Mouse (Mus musculus) cerebellum, postnatal 10 days (tissue): ENCODE results near the gene Gls2.
"Not testable (repeated sequence)": the region's sequence is repeated elsewhere in the genome, so short reads cannot be mapped to it uniquely, and the experiment has no call there.

Experiments
- DNase-seq, 2 experiments: peaks; one replicate each; pipeline ENCODE4 v3.0.0; 2021; ENCODE audit warnings: mixed read lengths in 2 of 2

Gene Gls2

DNA sequence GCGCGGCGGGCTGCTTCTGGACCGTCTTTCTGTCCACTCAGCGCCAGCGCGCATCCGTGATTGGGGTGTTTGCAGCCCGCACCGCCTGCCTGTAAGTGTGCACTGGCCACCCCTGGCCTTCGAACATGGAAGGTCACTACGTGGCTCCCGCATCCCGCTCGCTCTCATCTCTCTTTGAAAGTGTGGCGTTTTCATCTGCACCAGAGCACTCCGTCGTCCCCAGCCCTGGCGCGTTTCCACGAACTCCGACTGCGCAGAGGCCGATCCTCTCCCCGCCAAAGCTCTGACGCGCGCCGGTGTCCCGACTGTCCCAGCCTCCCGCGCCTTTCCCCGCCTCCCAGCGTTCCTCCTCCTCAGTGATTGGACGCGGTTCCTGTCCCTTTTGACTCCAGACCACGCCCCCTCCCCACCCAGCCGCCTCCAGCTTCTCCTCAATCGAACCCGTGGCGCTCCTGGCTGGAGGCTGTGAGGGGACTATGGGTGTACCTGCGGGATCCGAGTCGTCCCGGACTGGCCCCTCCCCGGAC lies at the start of gene Gls2:
Gene Gls2 (plus strand): TSS at position 434 of the 527 bp plus-strand sequence.
- peak; percentile 100 for DNase-seq

- DNase-seq, result no peak
These were observed 49.3 kb upstream of the Gls2 start for GRCm38 (mm10) chr10:128144961-128145360.

GRCm38 (mm10) chr10:128148789-128149365 lies 45.4 kb upstream of the Gls2 start:
- no peak for DNase-seq

DNA sequence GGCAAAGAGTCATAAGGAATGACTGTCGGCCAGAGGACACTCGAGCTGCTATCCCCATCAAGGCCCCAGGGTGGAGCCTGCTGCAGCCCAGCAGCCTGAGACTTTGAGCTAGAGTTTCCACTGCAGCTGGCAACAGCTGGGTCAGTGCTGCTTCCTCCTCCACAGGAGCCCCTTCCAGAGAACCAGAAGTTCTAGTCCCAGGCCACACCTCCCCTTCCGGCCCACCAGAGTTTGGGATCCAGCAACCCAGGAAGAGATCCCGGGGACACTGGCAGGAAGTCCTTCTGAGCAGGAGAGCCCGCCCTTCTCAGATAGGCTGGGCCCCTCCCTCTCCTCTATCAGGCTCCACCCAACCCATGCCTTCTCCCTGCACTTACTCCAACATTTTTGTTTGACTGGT lies 44.7 kb upstream of the Gls2 start:
- peak in 1 of 2 experiments; percentile 18 for DNase-seq

- DNase-seq, result peak in 1 of 2 experiments; percentile 48
These were observed 43.3 kb upstream of the Gls2 start for GRCm38 (mm10) chr10:128150941-128151340.

GRCm38 (mm10) chr10:128153978-128154377 lies 40.3 kb upstream of the Gls2 start:
- no peak for DNase-seq

DNA sequence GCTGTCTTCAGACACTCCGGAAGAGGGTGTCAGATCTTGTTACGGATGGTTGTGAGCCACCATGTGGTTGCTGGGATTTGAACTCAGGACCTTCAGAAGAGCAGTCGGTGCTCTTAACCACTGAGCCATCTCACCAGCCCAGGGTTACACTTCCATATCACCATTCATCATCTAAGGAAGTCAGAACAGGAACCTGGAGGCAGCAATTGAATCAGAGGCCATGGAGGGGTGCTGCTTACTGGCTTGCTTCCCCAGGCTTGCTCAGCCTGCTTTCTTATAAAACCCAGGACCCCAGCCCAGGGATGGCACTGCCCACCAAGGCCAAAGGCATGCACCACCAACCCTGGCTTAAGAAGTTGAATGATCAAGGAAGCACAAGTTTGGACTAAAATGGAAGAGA lies 28.5 kb upstream of the Gls2 start:
- not testable (repeated sequence) for DNase-seq

DNA sequence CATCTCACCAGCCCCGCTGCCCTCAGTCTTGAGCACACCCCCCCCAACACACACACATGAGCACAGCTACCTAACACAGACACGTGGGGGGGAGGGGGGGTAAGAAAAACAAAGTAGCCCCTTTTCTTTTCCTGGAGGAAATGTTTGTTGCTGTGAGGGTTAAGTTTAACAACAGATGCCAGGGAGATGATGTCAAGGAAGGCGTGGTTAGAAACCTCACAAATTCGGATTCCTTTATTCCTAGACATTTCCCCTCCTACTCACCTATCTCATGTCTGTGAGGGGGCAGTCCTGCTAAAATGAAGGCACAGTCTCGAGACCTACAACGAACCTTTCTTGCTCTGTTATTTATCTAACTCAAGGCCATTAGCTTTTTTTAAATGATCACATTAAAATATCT lies 27.2 kb upstream of the Gls2 start:
- no peak for DNase-seq

DNA sequence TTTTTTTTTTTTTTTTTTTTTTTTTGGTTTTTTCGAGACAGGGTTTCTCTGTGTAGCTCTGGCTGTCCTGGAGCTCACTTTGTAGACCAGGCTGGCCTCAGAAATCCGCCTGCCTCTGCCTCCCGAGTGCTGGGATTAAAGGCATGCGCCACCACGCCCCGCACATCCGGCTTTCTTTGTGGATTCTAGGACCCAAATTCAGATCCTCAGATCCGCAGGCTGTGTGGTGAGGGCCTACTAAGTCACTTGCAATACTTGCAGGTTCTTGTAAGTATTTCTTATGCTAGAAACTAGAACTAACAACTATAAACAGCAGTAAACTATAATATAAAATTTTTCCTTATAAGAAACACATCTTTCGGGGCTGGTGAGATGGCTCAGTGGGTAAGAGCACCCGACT lies 22.9 kb upstream of the Gls2 start:
- not testable (repeated sequence) for DNase-seq

DNA sequence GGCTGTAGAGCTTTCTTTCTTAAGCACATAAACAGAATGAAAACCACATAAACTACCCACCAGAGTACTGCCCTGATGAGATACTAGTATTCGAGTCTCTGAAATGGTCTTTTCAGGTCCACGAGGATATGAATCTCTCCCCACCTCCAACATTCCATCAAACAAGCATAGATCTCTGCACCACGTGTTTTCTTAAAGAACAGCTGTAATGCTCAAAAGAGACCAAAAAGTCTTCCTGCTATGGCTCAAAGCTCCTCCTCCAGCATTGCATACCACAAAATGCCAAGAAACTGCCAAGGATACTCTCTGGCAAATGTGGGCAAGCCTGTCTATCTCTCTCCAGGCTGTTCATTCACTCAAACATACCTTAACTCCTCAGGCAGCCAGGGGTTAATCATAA lies 19.0 kb upstream of the Gls2 start:
- DNase-seq, result no peak

GRCm38 (mm10) chr10:128175996-128176755 lies 18.1 kb upstream of the Gls2 start:
- DNase-seq, result peak; percentile 80 to 86

GRCm38 (mm10) chr10:128177316-128177715 lies 16.9 kb upstream of the Gls2 start:
- no peak for DNase-seq

GRCm38 (mm10) chr10:128179989-128180388 lies 14.3 kb upstream of the Gls2 start, which contains the start of gene Rbms2:
Gene Rbms2 (minus strand): TSS chr10:128180297.
- no peak for DNase-seq

- DNase-seq, result no peak
These were observed 10.0 kb upstream of the Gls2 start for GRCm38 (mm10) chr10:128184296-128184695.

GRCm38 (mm10) chr10:128185277-128185940 lies 8.8 kb upstream of the Gls2 start:
- no peak for DNase-seq

- DNase-seq, result peak; percentile 88 to 92
These were observed 8.3 kb upstream of the Gls2 start for GRCm38 (mm10) chr10:128185959-128186358.

GRCm38 (mm10) chr10:128187181-128187605 lies 7.1 kb upstream of the Gls2 start:
- DNase-seq, result no peak

GRCm38 (mm10) chr10:128188242-128188877 lies 5.9 kb upstream of the Gls2 start:
- peak; percentile 86 to 89 for DNase-seq

DNA sequence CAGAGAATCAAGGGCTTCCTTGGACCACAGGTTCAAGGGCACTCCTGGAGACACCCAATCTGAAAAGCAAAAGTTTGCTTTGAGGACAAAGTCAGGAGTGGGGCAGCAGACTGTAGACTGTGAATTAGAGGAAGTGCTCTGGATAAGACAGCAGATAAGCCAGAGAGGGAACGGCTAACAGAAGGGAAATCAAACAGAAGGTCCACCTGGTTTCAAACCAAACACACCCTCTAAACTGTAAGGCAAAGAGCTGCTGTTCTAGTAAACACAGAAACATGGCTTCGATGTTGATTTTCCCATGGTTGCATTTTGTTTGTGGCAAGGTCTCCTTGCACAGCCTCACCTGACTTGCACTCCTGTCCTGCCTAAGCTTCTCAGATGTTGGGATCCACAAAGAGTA lies 2.8 kb upstream of the Gls2 start:
- no peak for DNase-seq

GRCm38 (mm10) chr10:128192030-128192766 lies 2.1 kb upstream of the Gls2 start:
- DNase-seq, result not testable (repeated sequence)

DNA sequence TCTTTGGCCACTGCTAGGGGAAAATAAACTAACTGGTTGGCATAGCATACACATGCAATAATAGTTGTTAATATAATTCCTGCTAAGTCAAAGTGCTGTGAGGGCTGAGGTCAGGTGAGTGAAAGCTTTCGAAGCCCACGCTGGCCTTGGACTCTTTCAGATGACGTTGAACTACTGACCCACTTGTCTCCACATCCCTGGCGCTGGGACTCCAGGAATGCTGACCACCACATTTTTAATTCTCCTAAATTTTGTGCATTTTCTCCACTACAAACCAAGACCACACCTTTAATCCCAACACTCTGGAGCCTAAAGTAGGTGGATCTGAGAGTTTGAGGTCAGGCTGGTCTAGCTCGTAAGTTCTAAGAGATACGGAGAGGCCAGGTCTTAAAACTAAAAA lies 1.1 kb upstream of the Gls2 start:
- no peak for DNase-seq
